Mouse (Mus musculus): ENCODE measurements around the gene Stard5.

The Stard5 gene

DNA sequence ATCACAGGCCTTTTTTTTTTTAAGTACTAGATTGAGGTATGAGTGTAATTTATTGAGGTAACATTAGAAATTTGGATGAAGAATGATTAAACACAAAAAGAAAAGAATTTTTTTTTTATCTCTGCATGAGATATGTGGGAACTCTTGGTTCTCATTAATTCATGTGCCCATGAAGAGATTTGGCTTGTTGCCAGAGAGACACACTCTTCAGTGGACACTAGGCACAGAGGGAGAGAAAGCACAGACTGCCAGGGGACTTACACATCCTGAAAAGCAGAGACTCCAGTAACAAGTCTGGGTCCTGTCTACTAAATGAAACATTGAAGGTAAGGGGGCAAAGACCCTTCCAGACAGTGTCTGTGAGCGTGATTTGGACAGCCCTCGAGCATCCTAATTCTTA is 4.0 kb downstream of the Stard5 start:
- DNase-seq, result no peak

DNA sequence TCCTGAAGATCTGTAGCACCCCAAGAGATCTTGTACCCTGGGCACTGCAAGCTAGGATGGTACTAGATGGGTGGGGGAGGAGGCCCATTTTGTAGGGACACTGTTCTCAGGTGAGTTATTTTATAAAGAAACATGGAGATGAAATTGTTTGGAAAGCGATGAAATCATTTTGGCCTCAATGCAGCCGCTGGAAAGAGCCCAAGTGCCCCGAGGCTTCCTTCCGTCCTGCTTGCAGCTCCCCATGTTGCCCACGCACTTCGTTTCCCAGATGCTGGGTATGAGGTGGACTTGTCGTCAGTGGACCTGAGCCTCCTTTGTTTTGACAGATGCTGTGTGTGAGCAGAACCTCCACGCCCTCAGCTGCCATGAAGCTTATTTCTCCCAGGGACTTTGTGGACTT is 4.7 kb downstream of the Stard5 start:
- no peak for DNase-seq

DNA sequence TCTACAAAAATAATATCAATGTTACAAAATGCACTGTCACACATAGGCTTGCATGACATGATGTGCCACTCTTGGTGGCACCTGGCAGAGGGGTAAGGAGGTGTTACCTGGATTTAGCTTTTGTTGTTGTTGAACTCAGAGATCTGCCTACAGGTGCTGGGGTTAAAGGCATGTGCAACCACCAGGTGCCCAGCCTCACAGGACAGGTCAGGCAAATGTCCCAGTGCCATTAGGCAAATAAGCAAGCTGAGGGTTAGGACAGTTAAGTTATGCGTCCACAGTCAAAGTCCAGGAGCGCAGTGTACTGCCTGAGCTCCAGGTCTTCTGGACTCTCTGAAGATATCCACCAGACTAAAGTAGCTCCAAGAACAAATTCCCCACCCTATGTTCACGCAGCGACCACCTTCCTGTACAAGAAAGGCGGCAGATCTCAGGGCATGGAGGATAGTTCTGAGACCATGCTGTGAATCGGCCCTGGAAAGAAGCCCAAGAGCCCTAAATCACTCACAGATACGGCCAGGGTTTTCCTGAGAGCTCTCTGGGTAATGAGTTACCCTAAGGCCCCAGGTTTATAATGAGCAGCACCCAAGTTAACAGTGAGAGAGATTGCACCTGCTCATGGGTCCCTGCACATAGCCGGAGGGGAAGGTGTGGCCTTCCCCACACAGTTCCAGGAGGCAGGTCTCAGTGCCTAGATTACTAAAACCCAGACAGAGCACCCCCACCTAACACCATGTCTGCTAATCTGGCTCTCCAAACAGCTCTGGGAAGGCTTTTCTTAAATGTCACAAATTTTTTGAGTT is 6.2 kb downstream of the Stard5 start:
- no peak for DNase-seq

DNA sequence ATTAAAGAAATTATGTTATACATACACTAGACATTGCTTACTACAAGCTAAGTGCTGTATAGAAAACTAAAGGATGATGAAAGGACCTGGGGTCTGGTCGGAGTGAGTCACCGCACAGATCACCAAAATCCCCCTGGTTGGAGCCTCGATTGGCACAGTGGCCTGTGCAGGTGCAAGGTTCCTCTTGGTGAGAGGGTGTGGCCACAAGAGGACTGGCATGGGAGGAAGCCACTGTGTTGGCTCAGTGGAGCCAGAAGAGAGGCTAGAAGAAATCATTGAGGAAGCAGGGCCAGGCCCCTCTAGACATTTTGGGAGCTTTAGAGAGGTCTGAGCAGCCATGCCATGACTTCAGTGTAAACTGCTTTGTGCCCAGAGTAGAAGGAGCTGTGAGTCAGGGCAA is 7.3 kb downstream of the Stard5 start:
- peak in 1 of 2 experiments; percentile 52 for DNase-seq

DNA sequence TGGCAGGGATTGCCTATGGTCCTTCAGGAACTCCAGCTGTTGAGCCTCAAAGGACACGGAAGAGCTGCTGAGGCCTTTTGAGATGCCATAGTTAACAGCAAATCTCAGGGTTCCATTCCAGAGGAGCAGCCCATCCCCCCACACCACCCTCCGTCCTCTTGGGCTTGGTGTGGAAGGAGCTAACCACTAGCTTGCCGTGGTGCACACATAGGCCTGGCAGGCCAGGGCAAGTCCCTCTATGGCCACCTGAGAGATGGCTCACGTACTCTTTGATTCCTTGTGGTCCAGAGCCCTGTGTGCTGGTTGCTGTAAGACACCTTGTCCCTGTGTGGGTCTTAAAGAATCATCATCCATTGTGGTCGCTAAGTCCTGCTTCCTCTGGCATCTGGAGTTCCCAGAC is 8.8 kb downstream of the Stard5 start:
- DNase-seq, result no peak

DNA sequence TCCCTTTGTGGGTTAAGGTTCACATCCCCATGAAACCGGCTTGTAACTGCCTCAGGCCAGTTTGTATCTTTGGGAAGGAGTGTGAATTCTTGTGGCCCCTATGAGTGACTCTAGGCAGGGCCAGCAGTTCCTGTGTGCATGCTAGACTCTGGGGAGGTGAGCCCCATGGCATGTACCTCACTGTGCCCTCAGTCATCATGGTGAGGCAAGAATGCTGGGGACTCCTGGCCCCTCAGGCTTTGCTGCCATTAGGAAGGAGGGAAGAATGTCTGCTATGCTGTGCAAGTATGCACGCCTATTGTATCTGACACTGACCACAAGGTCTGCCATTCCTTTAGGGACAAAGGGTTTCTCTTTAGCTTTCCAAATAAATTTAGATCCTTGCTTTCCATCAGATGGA is 9.4 kb downstream of the Stard5 start:
- DNase-seq, result no peak

DNA sequence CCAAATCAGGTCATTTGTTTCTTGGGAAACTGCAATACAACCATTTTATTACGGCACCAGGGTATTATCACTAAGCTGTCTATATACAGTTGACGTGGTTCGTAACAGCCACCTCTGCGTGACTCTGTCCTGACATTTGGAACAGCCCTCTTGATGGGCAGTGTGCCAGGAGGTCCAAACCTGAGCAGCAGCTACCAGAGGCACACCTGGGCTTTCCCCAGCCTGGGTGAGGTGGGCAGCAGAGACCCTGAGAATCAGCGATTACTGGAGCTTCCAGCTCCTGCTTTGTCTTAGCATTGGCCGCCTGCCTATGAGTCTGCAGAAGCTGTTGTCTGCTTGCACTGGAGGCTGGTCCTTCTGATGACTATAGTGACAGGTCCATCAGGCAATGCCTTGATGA is 11.8 kb downstream of the Stard5 start:
- no peak for DNase-seq

DNA sequence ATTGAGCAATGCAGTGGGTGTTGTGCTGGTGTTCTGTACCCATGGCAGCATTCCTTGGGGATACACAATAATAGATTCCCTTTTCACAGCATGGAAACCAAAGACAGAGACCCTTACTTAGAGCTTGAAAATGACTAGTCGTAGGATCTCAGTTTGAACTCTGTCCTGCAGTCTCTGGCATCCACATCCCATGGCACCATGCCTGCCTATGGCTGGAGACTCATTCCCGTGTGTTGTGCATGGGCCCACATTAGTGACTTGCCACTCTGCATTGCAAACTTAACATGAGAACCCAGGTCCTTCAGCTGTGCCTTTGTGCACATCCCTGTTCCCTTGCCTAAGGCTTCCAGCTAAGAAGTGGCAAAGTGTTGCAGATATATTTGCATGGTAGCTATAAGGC is 13.0 kb downstream of the Stard5 start:
- no peak for DNase-seq

DNA sequence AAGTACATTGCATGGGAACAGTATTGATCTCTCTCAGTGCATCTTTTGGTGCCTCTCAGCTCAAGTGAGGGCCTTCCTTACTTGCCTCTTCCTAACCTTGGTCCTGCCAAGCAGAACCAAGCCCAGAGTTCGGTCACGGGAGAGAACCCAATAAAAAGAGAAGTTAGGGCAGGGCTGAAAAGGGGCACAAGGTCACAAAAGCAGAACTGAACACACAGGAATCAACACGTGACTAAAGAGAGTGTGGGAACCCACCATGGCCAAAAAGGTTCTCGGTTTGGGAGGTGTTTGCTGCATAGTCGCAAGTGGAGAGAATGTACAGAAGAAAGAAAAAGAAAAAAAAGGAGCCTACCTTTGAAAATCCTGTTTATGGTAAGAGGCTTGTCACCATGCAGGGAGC is 13.7 kb downstream of the Stard5 start:
- peak in 1 of 2 experiments; percentile 60 for DNase-seq

DNA sequence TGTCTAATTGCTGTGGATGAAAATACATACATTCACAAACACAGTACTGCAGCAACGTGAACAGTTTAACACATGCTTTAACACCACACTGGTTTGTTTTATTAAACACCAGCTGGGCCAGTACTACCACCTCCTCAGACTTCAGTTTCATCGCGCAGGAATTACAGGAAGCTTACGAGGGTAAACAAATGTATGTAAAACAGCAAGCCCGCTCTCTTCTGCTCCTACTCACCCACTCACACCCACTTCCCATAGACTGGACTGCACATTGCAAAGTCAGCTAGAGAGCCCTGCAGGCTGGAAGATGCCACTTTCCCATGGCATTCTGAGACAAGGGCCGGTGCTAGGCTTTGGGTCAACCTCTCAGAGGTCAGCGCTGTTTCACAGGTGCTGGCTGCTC is 17.0 kb downstream of the Stard5 start:
- no peak for DNase-seq

DNA sequence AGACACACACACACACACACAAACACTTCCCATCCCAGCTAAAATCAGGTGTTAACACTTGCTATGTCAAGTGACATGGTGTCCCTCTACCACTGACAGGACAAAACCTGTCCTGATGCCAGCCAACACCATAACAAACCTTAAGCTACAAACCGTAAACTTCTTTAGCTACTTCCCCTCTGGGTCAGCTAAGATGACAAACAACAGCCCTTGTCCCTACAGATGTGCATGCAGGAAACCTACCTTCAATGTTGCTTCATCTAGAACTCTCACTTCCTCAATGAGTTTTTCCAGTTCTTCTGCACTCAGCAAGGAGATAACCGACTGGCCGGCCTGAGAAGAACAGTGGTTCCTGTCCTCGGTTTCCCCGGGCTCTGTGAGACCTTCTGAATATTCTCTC is 18.9 kb downstream of the Stard5 start:
- peak in 1 of 2 experiments; percentile 45 for DNase-seq

DNA sequence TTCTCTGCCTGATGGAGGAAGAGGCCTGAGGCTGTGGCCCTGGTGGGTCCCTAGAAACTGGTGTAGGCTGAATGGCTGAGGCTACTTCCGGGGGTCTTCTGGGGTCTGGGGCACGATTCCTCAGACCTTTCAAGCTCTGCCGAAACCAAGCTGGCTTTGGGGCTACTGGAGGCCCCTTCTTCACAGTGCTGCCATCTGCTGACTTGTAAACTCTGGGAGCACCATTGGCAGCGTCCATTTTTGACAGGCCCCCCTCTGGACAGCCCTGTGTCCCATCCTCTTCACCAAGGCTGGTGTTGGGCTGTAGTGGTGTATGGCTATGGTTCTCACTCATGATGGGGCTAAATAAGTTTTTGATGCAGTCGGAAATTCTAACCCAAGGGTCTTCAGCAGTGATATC is 20.7 kb downstream of the Stard5 start:
- DNase-seq, result peak in 1 of 2 experiments; percentile 40

DNA sequence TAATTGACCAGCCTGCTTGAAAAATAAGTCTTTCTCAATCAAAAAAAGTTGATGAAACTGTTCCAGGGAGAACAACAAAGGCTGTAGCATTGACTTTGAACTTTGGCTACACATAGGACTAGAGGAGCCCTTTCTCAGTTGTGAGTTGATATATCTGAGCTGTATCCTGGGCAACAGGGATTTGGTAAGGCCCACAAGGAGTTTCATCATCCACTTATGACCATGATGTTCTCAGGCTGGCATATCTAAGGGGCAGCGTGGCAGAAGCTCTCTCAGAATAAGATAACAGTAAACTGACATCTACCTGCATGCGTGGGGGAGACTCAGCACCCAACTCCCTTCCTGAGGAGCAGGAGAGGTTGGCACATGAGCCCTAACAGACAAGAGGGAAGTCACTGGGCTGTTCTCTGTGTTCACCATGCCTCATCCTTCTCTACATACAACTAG is 21.9 kb downstream of the Stard5 start:
- DNase-seq, result no peak

DNA sequence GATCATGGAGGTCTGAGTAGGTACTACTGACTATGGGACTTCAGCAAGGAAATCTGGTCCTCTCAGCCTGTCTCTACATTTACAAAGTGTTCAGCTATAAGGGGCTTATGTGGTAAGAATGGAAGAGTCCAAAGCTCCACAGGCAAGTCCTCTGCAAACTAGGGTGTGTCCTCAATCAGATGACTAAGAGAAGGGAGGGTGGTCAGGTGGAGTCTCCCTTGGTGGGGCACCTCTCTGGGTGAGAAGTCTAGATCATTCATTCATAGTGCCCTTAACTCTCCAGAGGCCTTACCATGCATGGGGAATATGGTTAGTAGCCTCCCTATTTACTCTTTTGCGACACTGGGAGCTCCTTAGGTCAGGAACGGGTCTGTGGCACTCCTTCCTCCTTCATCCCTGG is 22.4 kb downstream of the Stard5 start:
- no peak for DNase-seq

DNA sequence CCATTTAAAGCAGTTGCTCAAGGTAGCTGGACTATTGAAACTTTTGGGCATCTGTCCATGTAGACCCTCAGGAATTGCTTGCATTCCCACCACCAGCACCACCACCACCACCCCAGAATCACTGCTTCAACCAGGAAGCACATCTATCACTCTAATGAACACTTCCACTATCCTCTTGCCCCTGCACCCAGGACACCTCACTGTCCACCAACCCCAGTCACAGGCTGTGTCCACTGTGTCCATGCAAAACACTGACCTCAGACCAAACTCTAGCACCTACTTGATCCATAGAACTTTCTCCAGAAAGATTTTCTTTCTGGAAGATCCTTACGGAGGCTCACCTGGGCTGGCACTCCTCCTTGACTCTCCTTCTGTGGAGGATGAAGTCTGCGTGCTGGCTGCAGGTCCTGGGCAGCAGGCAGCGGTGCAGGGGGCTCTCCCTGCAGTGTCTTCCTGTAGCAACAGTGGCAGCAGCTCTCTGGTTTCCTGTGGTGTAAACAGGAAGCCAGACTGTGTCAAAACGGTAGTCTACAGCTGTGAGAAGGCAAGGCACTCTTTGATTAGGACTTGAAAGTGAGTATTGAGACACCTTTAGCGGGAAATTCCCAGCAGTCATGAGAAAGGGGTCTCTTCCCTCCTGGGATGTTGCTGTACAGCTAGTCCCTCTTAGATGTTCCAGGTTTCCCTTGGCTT is 23.3 kb downstream of the Stard5 start:
- peak; percentile 71 to 76 for DNase-seq

DNA sequence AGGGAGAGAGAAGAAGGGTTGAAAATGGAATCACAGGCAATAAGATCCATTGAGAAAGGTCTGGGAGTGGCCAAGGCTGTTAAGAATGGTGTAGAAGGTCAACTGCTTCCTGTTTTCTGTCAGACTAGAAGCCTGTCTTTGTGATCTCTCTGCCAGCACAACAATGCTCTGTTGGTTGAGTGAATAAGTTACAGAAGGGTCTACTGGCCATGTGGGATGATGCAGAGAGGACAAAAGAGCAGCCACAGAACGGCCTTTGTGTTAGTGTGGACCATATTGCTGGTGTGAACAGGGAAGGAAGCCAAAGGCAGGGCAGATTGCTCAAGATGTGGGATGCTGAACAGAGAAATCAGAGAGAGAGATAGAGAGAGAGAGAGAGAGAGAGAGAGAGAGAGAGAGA is 27.0 kb downstream of the Stard5 start:
- DNase-seq, result no peak

DNA sequence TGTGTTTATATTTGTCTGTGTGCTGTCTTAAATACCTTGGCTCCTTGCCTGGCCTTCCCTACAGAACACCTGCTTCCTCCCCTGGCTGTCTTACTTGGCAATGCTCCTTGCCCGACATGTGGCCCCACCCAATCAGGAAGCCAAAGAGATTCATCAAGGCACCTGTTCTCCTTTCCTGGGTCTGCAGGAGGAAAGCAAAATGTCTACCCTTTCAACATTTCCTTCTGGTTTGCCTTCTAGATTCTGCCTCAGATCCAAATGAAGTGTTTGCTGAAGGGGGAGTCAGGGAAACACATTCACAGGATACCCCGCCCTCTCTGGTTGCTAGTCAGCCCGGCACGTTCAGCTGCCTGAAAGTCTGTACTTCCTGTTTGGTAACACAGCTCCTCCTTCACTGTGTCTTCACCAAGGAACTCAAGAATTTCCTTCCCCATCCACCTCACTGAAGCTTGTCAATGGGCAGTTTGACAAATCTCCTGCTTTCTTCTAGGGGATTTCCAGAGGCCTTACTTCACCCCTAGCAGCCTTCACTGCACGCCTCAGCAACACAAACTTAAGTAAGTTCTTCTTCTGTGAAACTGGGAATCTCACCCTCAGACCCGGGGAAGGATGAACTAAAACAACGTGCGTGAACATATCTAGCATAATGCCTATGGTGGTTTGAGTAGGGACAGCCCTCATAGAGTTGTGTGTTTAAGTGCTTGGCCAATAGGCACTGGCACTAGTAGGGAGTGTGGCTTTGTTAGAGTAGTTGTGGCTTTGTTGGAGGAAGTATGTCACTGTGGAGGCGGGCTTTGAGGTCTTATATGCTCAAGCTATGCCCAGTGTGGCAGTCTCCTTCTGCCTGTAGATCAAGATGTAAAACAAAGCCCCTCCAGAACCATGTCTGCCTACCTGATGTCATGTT is 27.7 kb downstream of the Stard5 start:
- DNase-seq, result peak; percentile 62 to 65

DNA sequence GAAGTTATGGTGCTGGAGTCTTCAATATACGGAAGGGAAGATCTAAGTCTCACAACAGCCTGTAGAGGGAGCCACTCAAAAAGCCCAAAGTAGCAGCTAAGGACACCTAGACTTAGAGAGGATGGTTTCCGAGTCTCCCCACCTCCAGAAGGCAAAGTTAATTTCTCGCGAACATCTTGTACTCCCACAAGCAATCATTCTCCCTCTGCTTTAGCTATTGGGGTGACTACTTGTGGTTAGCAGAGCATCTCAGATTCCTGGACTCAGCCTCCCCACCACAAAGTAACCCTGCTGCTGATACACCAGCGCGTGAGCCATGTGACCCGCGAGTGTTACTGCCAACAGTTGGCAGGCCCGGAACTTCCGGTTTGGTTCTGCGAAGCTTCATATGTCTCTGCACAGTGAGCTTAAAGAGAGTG is 28.5 kb downstream of the Stard5 start:
- peak; percentile 55 to 66 for DNase-seq

DNA sequence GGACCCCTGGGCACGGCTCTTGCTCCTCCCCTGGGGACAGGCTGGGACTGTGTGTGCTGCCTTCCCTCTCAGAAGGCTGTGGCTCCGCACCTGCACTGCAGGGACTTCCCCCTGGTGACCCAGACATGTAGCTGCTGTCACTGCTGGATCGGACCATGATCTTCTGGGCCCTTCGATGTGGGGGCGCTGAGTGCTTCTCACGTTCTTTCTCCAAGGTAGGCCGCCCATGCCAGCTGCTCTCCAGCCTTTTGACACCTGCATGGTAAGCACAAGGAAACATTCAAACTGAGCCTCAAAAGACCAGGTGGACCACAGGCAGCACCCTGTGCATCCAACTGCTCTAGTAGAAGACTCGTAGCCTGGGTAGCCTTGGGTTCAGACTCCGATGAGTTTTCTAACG is 29.3 kb downstream of the Stard5 start:
- peak; percentile 65 to 68 for DNase-seq

DNA sequence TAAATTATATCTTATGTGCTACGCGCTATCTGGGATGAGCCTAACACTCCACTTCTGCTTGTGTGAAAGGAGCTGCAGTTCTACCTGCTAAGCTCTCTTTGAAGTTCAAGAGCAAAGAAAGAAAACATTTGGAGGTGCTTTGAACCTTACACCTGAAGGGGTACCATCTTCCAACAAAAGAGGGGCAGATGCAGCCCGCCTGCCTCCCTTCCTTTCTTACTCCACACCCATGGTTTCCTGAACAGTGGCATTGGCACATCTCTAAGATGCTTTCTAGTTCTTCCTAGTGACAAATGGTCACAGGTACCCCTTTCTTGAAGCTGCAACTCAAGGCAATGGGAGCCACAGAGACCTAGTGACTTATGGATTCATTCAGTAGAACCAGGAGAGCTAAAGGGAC is 30.0 kb downstream of the Stard5 start:
- no peak for DNase-seq

DNA sequence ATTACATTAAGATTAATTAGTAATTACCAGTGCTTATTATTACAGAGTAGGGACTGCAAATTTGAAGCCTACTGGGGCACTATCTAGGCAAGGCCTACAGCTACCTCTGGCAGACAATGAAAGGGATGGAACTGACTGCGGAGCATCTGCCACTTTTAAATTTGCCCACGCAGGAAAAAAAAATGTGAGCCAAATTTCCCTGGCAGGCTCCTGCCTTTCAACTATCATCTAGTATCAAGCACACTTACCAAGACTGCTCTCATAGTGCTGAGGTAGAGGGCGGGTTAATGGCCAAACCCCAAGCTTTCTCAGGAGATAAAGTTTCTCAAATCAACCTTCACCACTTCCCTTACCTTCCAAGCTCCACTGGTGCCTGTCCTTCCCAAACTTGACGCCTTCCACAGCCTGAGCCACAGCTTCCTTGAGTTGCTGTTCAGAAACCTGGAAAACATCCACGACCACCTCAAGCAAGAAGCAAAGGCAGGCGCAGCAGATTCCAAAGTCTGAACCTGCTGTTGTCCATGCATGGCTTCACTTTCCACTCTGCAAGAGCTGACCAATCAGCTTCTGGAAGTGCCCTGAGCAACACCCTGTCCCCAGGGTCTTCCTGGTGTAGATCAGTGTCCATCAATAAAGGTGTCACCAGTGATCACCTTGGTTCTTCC is 31.1 kb downstream of the Stard5 start:
- DNase-seq, result no peak

DNA sequence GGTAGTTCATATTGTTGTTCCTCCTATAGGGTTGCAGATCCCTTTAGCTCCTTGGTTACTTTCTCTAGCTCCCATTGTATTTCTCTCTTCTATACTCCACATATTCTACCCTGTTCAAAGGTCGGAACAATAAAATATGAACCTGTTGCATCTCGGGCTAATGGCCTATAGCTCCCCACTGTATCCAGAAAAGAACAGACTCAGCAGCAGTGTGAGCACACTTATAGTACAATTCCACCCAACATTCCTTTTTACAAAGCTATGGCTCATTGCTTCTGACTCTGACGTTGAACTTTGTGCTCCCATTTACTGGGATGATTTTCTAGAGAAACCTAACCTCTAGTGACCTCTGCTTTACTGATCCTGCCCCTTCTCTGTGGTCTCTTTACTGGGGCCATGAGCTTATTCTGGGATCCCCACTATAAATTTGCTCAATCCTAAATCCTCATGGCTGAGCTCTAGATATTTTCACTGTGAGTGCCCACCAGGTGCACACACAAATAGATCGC is 34.4 kb downstream of the Stard5 start:
- no peak for DNase-seq

Measured in spleen, adult 18-20 months (tissue).